Mouse (Mus musculus): Measurements from ENCODE around the gene Vmn1r88. TPM values are rescaled to one million over a fixed set of nuclear protein-coding genes. Genes with fewer than 3 reads are reported as not detected.
"Not testable (repeated sequence)": the region's sequence is repeated elsewhere in the genome, so short reads cannot be mapped to it uniquely, and the experiment has no call there.

Vmn1r88 gene
- not detected in 2 replicates for polyA plus RNA-seq (2012; ENCODE audit: insufficient read depth, insufficient read length, low replicate concordance, missing spikeins)

DNA sequence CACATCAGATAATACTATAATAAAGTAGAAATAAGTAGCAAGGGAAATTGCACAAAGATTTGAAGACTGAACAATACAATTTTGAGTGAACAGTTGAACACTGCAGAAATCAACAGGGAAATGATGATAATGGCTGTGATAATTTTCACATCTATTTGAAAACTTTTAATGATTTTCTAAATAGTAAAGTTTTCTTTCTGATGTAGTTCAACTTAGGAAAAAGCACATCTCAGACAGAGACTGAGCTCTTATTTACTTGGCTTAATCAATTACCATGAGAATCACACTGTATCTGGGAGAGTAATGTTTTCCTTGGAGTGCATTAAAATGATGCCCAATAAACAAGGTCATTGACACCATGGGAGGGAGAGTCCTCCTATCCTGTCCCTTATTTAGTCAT, at the start of gene Vmn1r88:
Gene Vmn1r88, plus strand, starts transcription at position 301 of the 400 bp plus-strand sequence.
- Histone ChIP-seq H3K27ac (ENCODE audit: insufficient read depth, low read depth, low read length) (no peak within 1 kb of the TSS), H3K4me1 (ENCODE audit: control insufficient read depth, insufficient read depth, low read length) (no peaks in the 10 kb centered on the region), H3K4me3 (ENCODE audit: insufficient read depth, low read depth, low read length) (no peak within 1 kb of the TSS)
- TF ChIP-seq POLR2A (IDR thresholded peaks at IDR 0.05; ENCODE audit: insufficient read depth, low read depth, low read length) (no peak), CTCF (IDR thresholded peaks at IDR 0.05; ENCODE audit: insufficient read depth, low read depth, low read length) (no peak)

- H3K4me3 ChIP-seq (ENCODE audit: insufficient read depth, low read depth, low read length), result no peak within 1 kb of the TSS
These were observed 39.6 kb upstream of the Vmn1r88 start, which contains the start of gene Vmn1r86 for GRCm38 (mm10) chr7:13119817-13120216. Gene Vmn1r86 (minus strand): TSS chr7:13119917.

DNA sequence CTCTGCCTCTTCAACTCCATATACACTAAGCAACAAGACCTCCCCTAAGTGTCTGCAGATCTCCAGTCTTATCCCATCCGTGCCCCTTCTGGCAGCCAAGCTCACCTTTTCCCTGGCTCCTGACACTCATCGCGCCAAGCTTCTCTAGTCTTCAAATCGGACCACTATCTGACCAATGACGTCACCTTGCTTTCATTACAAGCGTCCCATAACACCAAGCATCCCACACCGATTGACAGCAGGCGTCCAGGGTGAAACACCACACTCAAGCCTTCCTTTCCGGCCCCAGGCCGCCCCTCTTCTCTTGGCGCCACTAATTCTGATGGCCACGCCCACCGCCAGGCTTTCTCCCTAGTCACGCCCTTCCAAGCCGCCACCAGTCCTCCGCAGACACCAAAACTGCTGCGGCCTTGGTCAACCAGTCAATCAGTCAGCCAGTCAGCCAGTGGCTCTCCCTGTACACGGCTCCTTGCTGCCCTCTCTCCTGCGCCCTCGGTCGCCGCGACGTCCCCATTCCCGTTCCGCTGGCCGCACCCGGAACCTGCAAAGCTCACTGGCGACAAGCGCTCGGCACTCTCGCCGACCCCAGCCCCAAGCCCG, 35.7 kb upstream of the Vmn1r88 start:
- H3K4me1 ChIP-seq (ENCODE audit: control insufficient read depth, insufficient read depth, low read length); H3K4me3 ChIP-seq (ENCODE audit: insufficient read depth, low read depth, low read length); H3K27ac ChIP-seq (ENCODE audit: insufficient read depth, low read depth, low read length): not testable (repeated sequence)
- 2% methylated on average over 24 of the region's 34 CpGs for WGBS

More at GRCm38 (mm10) chr7:13119817-13120216, 39.6 kb upstream of the Vmn1r88 start, which contains the start of gene Vmn1r86:
- TF ChIP-seq CTCF (IDR thresholded peaks at IDR 0.05; ENCODE audit: insufficient read depth, low read depth, low read length), result no peak
- no peak for TF ChIP-seq POLR2A (IDR thresholded peaks at IDR 0.05; ENCODE audit: insufficient read depth, low read depth, low read length)
- H3K4me1 ChIP-seq (ENCODE audit: control insufficient read depth, insufficient read depth, low read length), result no peaks in the 10 kb centered on the region
- H3K27ac ChIP-seq (ENCODE audit: insufficient read depth, low read depth, low read length), result no peak within 1 kb of the TSS

DNA sequence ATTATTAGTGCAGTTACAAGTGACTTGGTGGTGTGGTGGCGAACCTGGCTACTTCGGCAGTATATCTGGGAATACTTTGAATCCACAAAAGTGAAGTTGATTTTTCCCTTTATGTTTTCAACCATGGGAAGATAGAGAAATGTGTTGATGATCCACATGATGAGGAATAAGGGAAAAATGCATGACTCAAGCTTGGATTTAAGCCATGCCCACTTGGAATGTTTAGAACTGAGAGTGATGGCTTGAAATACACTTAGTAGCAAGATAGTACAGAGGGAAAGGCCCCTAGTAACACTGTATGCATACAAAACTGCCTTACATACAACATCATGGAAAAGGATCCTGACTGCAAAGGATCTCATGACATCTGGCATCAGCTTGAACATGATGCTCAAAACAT, 27.5 kb upstream of the Vmn1r88 start:
- no peak overlapping the region for H3K4me3 ChIP-seq (ENCODE audit: insufficient read depth, low read depth, low read length)
- H3K4me1 ChIP-seq (ENCODE audit: control insufficient read depth, insufficient read depth, low read length), result no peaks in the 10 kb centered on the region
- WGBS, result 91% methylated on average over 2 of the region's 2 CpGs
- H3K27ac ChIP-seq (ENCODE audit: insufficient read depth, low read depth, low read length), result no peak overlapping the region
- TF ChIP-seq CTCF (IDR thresholded peaks at IDR 0.05; ENCODE audit: insufficient read depth, low read depth, low read length), result no peak
- no peak for TF ChIP-seq POLR2A (IDR thresholded peaks at IDR 0.05; ENCODE audit: insufficient read depth, low read depth, low read length)

DNA sequence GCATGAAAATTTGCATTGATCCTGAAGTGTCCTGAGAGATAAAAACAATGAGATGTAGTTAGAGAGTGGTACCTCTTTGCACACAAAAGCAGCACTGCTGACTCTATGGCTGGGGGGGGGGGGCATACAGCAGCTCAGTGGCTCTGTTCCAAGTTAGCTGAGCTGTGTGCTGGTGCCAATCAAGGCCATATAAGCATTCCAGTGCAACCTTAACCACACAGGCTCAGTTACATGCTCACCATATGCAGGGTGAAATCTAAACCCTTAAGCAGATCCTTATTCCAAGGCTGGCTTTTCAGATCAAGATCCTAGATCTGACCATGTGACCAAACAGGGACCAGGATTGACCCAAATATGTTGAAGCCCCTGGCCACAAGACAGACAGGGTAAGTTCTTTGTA, 22.0 kb upstream of the Vmn1r88 start:
- no peaks in the 10 kb centered on the region for H3K4me1 ChIP-seq (ENCODE audit: control insufficient read depth, insufficient read depth, low read length)
- no peak overlapping the region for H3K4me3 ChIP-seq (ENCODE audit: insufficient read depth, low read depth, low read length)
- TF ChIP-seq POLR2A (IDR thresholded peaks at IDR 0.05; ENCODE audit: insufficient read depth, low read depth, low read length) (no peak), CTCF (IDR thresholded peaks at IDR 0.05; ENCODE audit: insufficient read depth, low read depth, low read length) (no peak)
- no peak overlapping the region for H3K27ac ChIP-seq (ENCODE audit: insufficient read depth, low read depth, low read length)

GRCm38 (mm10) chr7:13140057-13140456, 19.3 kb upstream of the Vmn1r88 start, which contains the start of gene Vmn1r87:
Gene Vmn1r87 (minus strand): TSS chr7:13140157.
- TF ChIP-seq POLR2A (IDR thresholded peaks at IDR 0.05; ENCODE audit: insufficient read depth, low read depth, low read length), result no peak
- no peak for TF ChIP-seq CTCF (IDR thresholded peaks at IDR 0.05; ENCODE audit: insufficient read depth, low read depth, low read length)
- WGBS, result 78% methylated on average over 1 of the region's 1 CpGs
- no peak within 1 kb of the TSS for H3K4me3 ChIP-seq (ENCODE audit: insufficient read depth, low read depth, low read length)
- H3K4me1 ChIP-seq (ENCODE audit: control insufficient read depth, insufficient read depth, low read length), result no peaks in the 10 kb centered on the region
- H3K27ac ChIP-seq (ENCODE audit: insufficient read depth, low read depth, low read length), result no peak within 1 kb of the TSS

DNA sequence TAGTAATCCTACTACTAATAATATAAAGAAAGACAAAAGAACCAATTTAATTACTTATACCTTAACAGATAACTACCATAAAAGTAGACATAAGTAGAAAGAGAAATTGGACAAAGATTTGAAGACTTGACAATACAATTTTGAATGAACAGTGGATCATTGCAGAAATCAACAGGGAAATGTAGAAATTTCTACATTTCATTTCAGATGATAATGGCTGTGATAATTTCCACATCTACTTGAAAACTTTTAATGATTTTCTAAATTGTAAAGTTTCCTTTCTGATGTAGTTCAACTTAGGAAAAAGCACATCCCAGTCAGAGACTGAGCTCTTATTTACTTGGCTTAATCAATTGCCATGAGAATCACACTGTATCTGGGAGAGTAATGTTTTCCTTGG, 53.4 kb downstream of the Vmn1r88 start, which contains the start of gene Vmn1r89:
Gene Vmn1r89, plus strand, starts transcription at position 301 of the 400 bp plus-strand sequence.
- Histone ChIP-seq H3K27ac (ENCODE audit: insufficient read depth, low read depth, low read length) (no peak within 1 kb of the TSS), H3K4me1 (ENCODE audit: control insufficient read depth, insufficient read depth, low read length) (no peaks in the 10 kb centered on the region), H3K4me3 (ENCODE audit: insufficient read depth, low read depth, low read length) (no peak within 1 kb of the TSS)
- TF ChIP-seq POLR2A (IDR thresholded peaks at IDR 0.05; ENCODE audit: insufficient read depth, low read depth, low read length) (no peak), CTCF (IDR thresholded peaks at IDR 0.05; ENCODE audit: insufficient read depth, low read depth, low read length) (no peak)

Other genes starting within 250 kb of the Vmn1r88 start
- gene Rps5, start 237.3 kb upstream of the Vmn1r88 start, polyA plus RNA-seq (2012; ENCODE audit: insufficient read depth, insufficient read length, low replicate concordance, missing spikeins), result 651 TPM in 1 of 2 replicates, not detected in the other
- gene Rnf225, start 232.2 kb upstream of the Vmn1r88 start, polyA plus RNA-seq (2012; ENCODE audit: insufficient read depth, insufficient read length, low replicate concordance, missing spikeins), result not detected in 2 replicates
- gene Zfp324, start 193.7 kb upstream of the Vmn1r88 start, polyA plus RNA-seq (2012; ENCODE audit: insufficient read depth, insufficient read length, low replicate concordance, missing spikeins), result not detected in 2 replicates
- not detected in 2 replicates for gene Zfp446, start 181.7 kb upstream of the Vmn1r88 start, polyA plus RNA-seq (2012; ENCODE audit: insufficient read depth, insufficient read length, low replicate concordance, missing spikeins)
- gene Slc27a5, start 161.4 kb upstream of the Vmn1r88 start, polyA plus RNA-seq (2012; ENCODE audit: insufficient read depth, insufficient read length, low replicate concordance, missing spikeins), result not detected in 2 replicates
- 700 TPM in 1 of 2 replicates, not detected in the other for gene Trim28, start 160.5 kb upstream of the Vmn1r88 start, polyA plus RNA-seq (2012; ENCODE audit: insufficient read depth, insufficient read length, low replicate concordance, missing spikeins)
- not detected in 2 replicates for gene Zbtb45, start 149.5 kb upstream of the Vmn1r88 start, polyA plus RNA-seq (2012; ENCODE audit: insufficient read depth, insufficient read length, low replicate concordance, missing spikeins)
- gene Chmp2a, start 124.8 kb upstream of the Vmn1r88 start, polyA plus RNA-seq (2012; ENCODE audit: insufficient read depth, insufficient read length, low replicate concordance, missing spikeins), result not detected in 2 replicates
- 648 TPM in 1 of 2 replicates, not detected in the other for gene Ube2m, start 121.3 kb upstream of the Vmn1r88 start, polyA plus RNA-seq (2012; ENCODE audit: insufficient read depth, insufficient read length, low replicate concordance, missing spikeins)
- gene Mzf1, start 104.8 kb upstream of the Vmn1r88 start, polyA plus RNA-seq (2012; ENCODE audit: insufficient read depth, insufficient read length, low replicate concordance, missing spikeins), result not detected in 2 replicates
- gene Vmn1r85, start 64.4 kb upstream of the Vmn1r88 start, polyA plus RNA-seq (2012; ENCODE audit: insufficient read depth, insufficient read length, low replicate concordance, missing spikeins), result not detected in 2 replicates
- not detected in 2 replicates for gene Vmn1r86, start 39.7 kb upstream of the Vmn1r88 start, polyA plus RNA-seq (2012; ENCODE audit: insufficient read depth, insufficient read length, low replicate concordance, missing spikeins)
- gene Vmn1r87, start 19.4 kb upstream of the Vmn1r88 start, polyA plus RNA-seq (2012; ENCODE audit: insufficient read depth, insufficient read length, low replicate concordance, missing spikeins), result not detected in 2 replicates
- gene Vmn1r89, start 53.5 kb downstream of the Vmn1r88 start, polyA plus RNA-seq (2012; ENCODE audit: insufficient read depth, insufficient read length, low replicate concordance, missing spikeins), result not detected in 2 replicates
- gene Lig1, start 117.7 kb downstream of the Vmn1r88 start, polyA plus RNA-seq (2012; ENCODE audit: insufficient read depth, insufficient read length, low replicate concordance, missing spikeins), result not detected in 2 replicates
- not detected in 2 replicates for gene Zswim9, start 119.2 kb downstream of the Vmn1r88 start, polyA plus RNA-seq (2012; ENCODE audit: insufficient read depth, insufficient read length, low replicate concordance, missing spikeins)
- gene Pla2g4c, start 165.1 kb downstream of the Vmn1r88 start, polyA plus RNA-seq (2012; ENCODE audit: insufficient read depth, insufficient read length, low replicate concordance, missing spikeins), result not detected in 2 replicates
- not detected in 2 replicates for gene Cabp5, start 238.6 kb downstream of the Vmn1r88 start, polyA plus RNA-seq (2012; ENCODE audit: insufficient read depth, insufficient read length, low replicate concordance, missing spikeins)

Measured in olfactory bulb, adult 2 months (tissue).